Mouse (Mus musculus) MEL (cell line): ENCODE measurements around the gene Cemip. TPM values are rescaled to one million over a fixed set of nuclear protein-coding genes. Genes with fewer than 3 reads are reported as not detected.

Source experiments
- DNase-seq: peaks from one replicate; pipeline ENCODE4 v3.0.0; 2011; ENCODE audit warnings: low read depth, low spot score
- H3K27ac ChIP-seq: 2 replicates; pipeline ENCODE4 v1.5.1; 2012; ENCODE audit warnings: low read depth, mild to moderate bottlenecking, control low read depth, low read length, moderate library complexity; ENCODE audit not compliant: control insufficient read depth
- H3K27me3 ChIP-seq, 2 experiments: fragments of 150-350 bp in 1 of 2; sonication (generic) in 1 of 2; 2 replicates each; pipeline ENCODE4 v1.6.1; 2012; ENCODE audit warnings: low read length in 2 of 2, mild to moderate bottlenecking in 2 of 2, improper control_type of control experiment in 1 of 2, moderate library complexity in 1 of 2; ENCODE audit not compliant: insufficient read depth in 2 of 2, control insufficient read depth in 1 of 2
- H3K36me3 ChIP-seq, 2 experiments: 2 replicates each; pipeline ENCODE4 v1.6.1; 2012 to 2014; ENCODE audit warnings: low read length in 2 of 2, improper control_type of control experiment in 1 of 2, inconsistent platforms in 1 of 2, mild to moderate bottlenecking in 1 of 2; ENCODE audit not compliant: insufficient read depth in 2 of 2, control insufficient read depth in 1 of 2
- H3K4me1 ChIP-seq, 2 experiments: fragments of 150-350 bp in 1 of 2; sonication (generic) in 1 of 2; 2 replicates each; pipeline ENCODE4 v1.6.1; 2012; ENCODE audit warnings: low read length in 2 of 2, improper control_type of control experiment in 1 of 2, mild to moderate bottlenecking in 1 of 2; ENCODE audit not compliant: insufficient read depth in 2 of 2, control insufficient read depth in 1 of 2
- H3K4me3 ChIP-seq, 2 experiments: fragments of 150-350 bp in 1 of 2; sonication (generic) in 1 of 2; 2 replicates each; pipeline ENCODE4 v1.5.1; 2012; ENCODE audit warnings: low read depth in 2 of 2, low read length in 2 of 2, mild to moderate bottlenecking in 2 of 2, moderate library complexity in 2 of 2, control low read depth in 1 of 2, improper control_type of control experiment in 1 of 2; ENCODE audit not compliant: control insufficient read depth in 1 of 2, insufficient read depth in 1 of 2
- H3K79me2 ChIP-seq: 2 replicates; pipeline ENCODE4 v1.6.1; 2012; ENCODE audit warnings: mild to moderate bottlenecking, low read length, moderate library complexity; ENCODE audit not compliant: control insufficient read depth, poor library complexity, insufficient read depth
- H3K9ac ChIP-seq: 2 replicates; pipeline ENCODE4 v1.6.1; 2012; ENCODE audit warnings: low read depth, mild to moderate bottlenecking, control low read depth, low read length, moderate library complexity; ENCODE audit not compliant: control insufficient read depth, poor library complexity, severe bottlenecking
- H3K9me3 ChIP-seq: fragments of 150-350 bp; sonication (generic); replicated peaks from 2 replicates; pipeline ENCODE4 v1.6.1; 2012; ENCODE audit warnings: mild to moderate bottlenecking, low read length, improper control_type of control experiment, moderate library complexity; ENCODE audit not compliant: insufficient read depth
- BHLHE40 ChIP-seq: IDR thresholded peaks from 2 replicates; pipeline ENCODE4 v1.6.1; 2012; ENCODE audit warnings: low read depth, mild to moderate bottlenecking, inconsistent platforms, low read length, improper control_type of control experiment, borderline replicate concordance
- CHD2 ChIP-seq: IDR thresholded peaks from 2 replicates; pipeline ENCODE4 v1.6.1; 2011; ENCODE audit warnings: low read length, improper control_type of control experiment
- CTCF ChIP-seq, 3 experiments: IDR thresholded peaks in 2 of 3; conservative IDR thresholded peaks in 1 of 3; 2 replicates each; pipeline ENCODE4 v1.5.1; 2011 to 2012; ENCODE audit warnings: low read length in 3 of 3, low read depth in 2 of 3, mild to moderate bottlenecking in 2 of 3, improper control_type of control experiment in 1 of 3, inconsistent platforms in 1 of 3, mixed read lengths in 1 of 3, moderate library complexity in 1 of 3; ENCODE audit not compliant: control insufficient read depth in 1 of 3, insufficient read depth in 1 of 3, poor library complexity in 1 of 3, severe bottlenecking in 1 of 3
- E2F4 ChIP-seq: IDR thresholded peaks from 2 replicates; pipeline ENCODE4 v1.6.1; 2011; ENCODE audit warnings: low read depth, low read length, improper control_type of control experiment, borderline replicate concordance
- ELF1 ChIP-seq: IDR thresholded peaks from 2 replicates; pipeline ENCODE4 v1.6.1; 2014; ENCODE audit warnings: low read depth, mild to moderate bottlenecking, inconsistent platforms, low read length, improper control_type of control experiment, moderate library complexity
- EP300 ChIP-seq, 2 experiments: IDR thresholded peaks; 2 replicates each; pipeline ENCODE4 v1.6.1; 2011; ENCODE audit warnings: improper control_type of control experiment in 2 of 2, low read length in 2 of 2, low read depth in 1 of 2, mild to moderate bottlenecking in 1 of 2
- GABPA ChIP-seq: IDR thresholded peaks from 2 replicates; pipeline ENCODE4 v1.6.1; 2012; ENCODE audit warnings: low read depth, mild to moderate bottlenecking, inconsistent platforms, low read length, improper control_type of control experiment, moderate library complexity
- GATA1 ChIP-seq: IDR thresholded peaks from 2 replicates; pipeline ENCODE4 v1.6.1; 2011; ENCODE audit warnings: low read depth, low read length, improper control_type of control experiment
- JUND ChIP-seq: IDR thresholded peaks from 2 replicates; pipeline ENCODE4 v1.6.1; 2011; ENCODE audit warnings: low read depth, mild to moderate bottlenecking, improper control_type of control experiment, low read length
- MAFK ChIP-seq: IDR thresholded peaks from 2 replicates; pipeline ENCODE4 v1.6.1; 2011; ENCODE audit warnings: low read depth, mild to moderate bottlenecking, low read length, improper control_type of control experiment, borderline replicate concordance
- MEF2A ChIP-seq: IDR thresholded peaks from 2 replicates; pipeline ENCODE4 v1.6.1; 2014; ENCODE audit warnings: low read depth, mild to moderate bottlenecking, inconsistent platforms, low read length, improper control_type of control experiment; ENCODE audit not compliant: poor library complexity, insufficient replicate concordance, severe bottlenecking; ENCODE audit errors: extremely low read depth
- MXI1 ChIP-seq: IDR thresholded peaks from 2 replicates; pipeline ENCODE4 v1.6.1; 2011; ENCODE audit warnings: mild to moderate bottlenecking, low read depth, low read length, improper control_type of control experiment
- MYB ChIP-seq: IDR thresholded peaks from 2 replicates; pipeline ENCODE4 v1.6.1; 2011; ENCODE audit warnings: mild to moderate bottlenecking, low read depth, low read length, improper control_type of control experiment
- MYC ChIP-seq: IDR thresholded peaks from 2 replicates; pipeline ENCODE4 v1.6.1; 2011; ENCODE audit warnings: low read depth, mild to moderate bottlenecking, low read length, improper control_type of control experiment, moderate library complexity
- NELFE ChIP-seq: IDR thresholded peaks from 2 replicates; pipeline ENCODE4 v1.6.1; 2011; ENCODE audit warnings: low read depth, low read length, improper control_type of control experiment
- NRF1 ChIP-seq: IDR thresholded peaks from 2 replicates; pipeline ENCODE4 v1.6.1; 2014; ENCODE audit warnings: low read depth, mild to moderate bottlenecking, inconsistent platforms, low read length, improper control_type of control experiment, moderate library complexity; ENCODE audit not compliant: poor library complexity, insufficient read depth, severe bottlenecking
- POLR2AphosphoS2 ChIP-seq: IDR thresholded peaks from 2 replicates; pipeline ENCODE4 v1.6.1; 2011; ENCODE audit warnings: low read length, improper control_type of control experiment
- POLR2AphosphoS5 ChIP-seq: IDR thresholded peaks from 2 replicates; pipeline ENCODE4 v1.6.1; 2012; ENCODE audit warnings: low read depth, borderline replicate concordance, mild to moderate bottlenecking, inconsistent platforms, low read length, moderate library complexity, mixed read lengths
- RAD21 ChIP-seq: IDR thresholded peaks from 2 replicates; pipeline ENCODE4 v1.6.1; 2011; ENCODE audit warnings: mild to moderate bottlenecking, low read depth, low read length, improper control_type of control experiment
- RCOR1 ChIP-seq: IDR thresholded peaks from 2 replicates; pipeline ENCODE4 v1.6.1; 2012; ENCODE audit warnings: low read depth, mild to moderate bottlenecking, inconsistent platforms, low read length, improper control_type of control experiment
- TAL1 ChIP-seq: IDR thresholded peaks from 2 replicates; pipeline ENCODE4 v1.6.1; 2012; ENCODE audit warnings: mild to moderate bottlenecking, inconsistent platforms, low read length, moderate library complexity, mixed read lengths
- TBP ChIP-seq: IDR thresholded peaks from 2 replicates; pipeline ENCODE4 v1.8.0; 2011; ENCODE audit warnings: low read depth, low read length, improper control_type of control experiment
- TCF12 ChIP-seq: IDR thresholded peaks from 2 replicates; pipeline ENCODE4 v1.6.1; 2014; ENCODE audit warnings: low read depth, mild to moderate bottlenecking, inconsistent platforms, low read length, improper control_type of control experiment, moderate library complexity
- UBTF ChIP-seq: IDR thresholded peaks from 2 replicates; pipeline ENCODE4 v1.6.1; 2012; ENCODE audit warnings: low read depth, mild to moderate bottlenecking, inconsistent platforms, low read length, improper control_type of control experiment, moderate library complexity, borderline replicate concordance; ENCODE audit not compliant: insufficient read depth
- USF2 ChIP-seq, 2 experiments: IDR thresholded peaks; 2 replicates each; pipeline ENCODE4 v1.6.1; 2011 to 2012; ENCODE audit warnings: improper control_type of control experiment in 2 of 2, low read length in 2 of 2, borderline replicate concordance in 1 of 2, inconsistent platforms in 1 of 2, low read depth in 1 of 2, mild to moderate bottlenecking in 1 of 2; ENCODE audit not compliant: insufficient read depth in 1 of 2
- ZC3H11A ChIP-seq: IDR thresholded peaks from 2 replicates; pipeline ENCODE4 v1.6.1; 2012; ENCODE audit warnings: low read depth, mild to moderate bottlenecking, inconsistent platforms, low read length, improper control_type of control experiment
- ZMIZ1 ChIP-seq: IDR thresholded peaks from 2 replicates; pipeline ENCODE4 v1.6.1; 2012; ENCODE audit warnings: low read depth, mild to moderate bottlenecking, inconsistent platforms, low read length, improper control_type of control experiment, moderate library complexity
- polyA plus RNA-seq, 2 experiments: library from polyadenylated mRNA; stranded (reverse) in 1 of 2; unstranded in 1 of 2; fragments of >175 nt in 1 of 2; fragments of >200 nt in 1 of 2; gene quantifications; 2 replicates each; pipeline versions ENCODE4 v1.2.1 to v1.2.4; 2012; ENCODE audit warnings: low replicate concordance in 2 of 2, low read depth in 1 of 2; ENCODE audit not compliant: insufficient read length in 2 of 2, insufficient read depth in 1 of 2, missing spikeins in 1 of 2
- total RNA-seq: library from RNA; depleted of rRNA; stranded (reverse); fragments of 300-350 nt; gene quantifications from 2 replicates; pipeline ENCODE4 v1.2.3, GENCODE M21; 2012

Gene Cemip
- total and polyA plus RNA-seq, 3 experiments = not detected

DNA sequence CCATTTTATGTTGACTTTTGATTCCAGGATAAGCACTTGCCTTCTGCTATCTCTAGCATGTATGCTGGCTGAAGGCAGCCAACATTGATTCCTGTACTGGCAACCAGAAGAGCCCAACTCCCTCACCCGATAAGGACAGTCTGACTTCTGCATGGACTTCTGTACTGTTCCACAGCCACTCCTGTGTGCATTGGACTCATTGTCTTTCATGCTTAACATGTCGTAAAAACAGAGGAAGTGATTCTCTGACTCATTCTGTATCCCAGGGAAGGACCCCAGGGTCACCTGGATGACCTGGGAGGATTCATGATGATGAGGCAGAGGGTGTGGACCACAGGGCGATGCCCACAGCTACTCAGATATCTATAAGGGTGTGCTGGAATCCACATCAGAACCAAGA is 63.8 kb downstream of the Cemip start:
- H3K79me2 ChIP-seq = no peaks in the 10 kb centered on the region
- no peaks in the 10 kb centered on the region for H3K9me3 ChIP-seq
- H3K36me3 ChIP-seq = no peaks in the 10 kb centered on the region
- H3K27me3 ChIP-seq = no peaks in the 10 kb centered on the region
- H3K9ac ChIP-seq = no peak overlapping the region
- H3K4me1 ChIP-seq = no peaks in the 10 kb centered on the region
- H3K27ac ChIP-seq = no peak overlapping the region
- no peak for DNase-seq
- no peak for TF ChIP-seq ZC3H11A
- TF ChIP-seq GATA1 = no peak
- no peak for TF ChIP-seq E2F4
- no peak overlapping the region for H3K4me3 ChIP-seq

GRCm38 (mm10) chr7:84019381-84019780 is 66.9 kb downstream of the Cemip start:
- H3K27me3 ChIP-seq = no peaks in the 10 kb centered on the region
- H3K27ac ChIP-seq = no peak overlapping the region

GRCm38 (mm10) chr7:84018291-84019266 is 67.7 kb downstream of the Cemip start:
- H3K27ac ChIP-seq = no peak overlapping the region
- H3K79me2 ChIP-seq = no peaks in the 10 kb centered on the region
- no peaks in the 10 kb centered on the region for H3K27me3 ChIP-seq
- no peaks in the 10 kb centered on the region for H3K9me3 ChIP-seq
- H3K9ac ChIP-seq = no peak overlapping the region
- H3K4me1 ChIP-seq = no peaks in the 10 kb centered on the region
- DNase-seq = no peak
- TF ChIP-seq MAFK (no peak), MYB (no peak), ELF1 (no peak), BHLHE40 (no peak), ZMIZ1 (no peak), NELFE (no peak), POLR2AphosphoS5 (no peak), USF2 (IDR thresholded peaks at IDR 0.05; ENCODE audit: borderline replicate concordance in 1 of 2, insufficient read depth in 1 of 2, low read depth in 1 of 2, low read length in 2 of 2) (no peak), MXI1 (no peak), TBP (no peak), RCOR1 (no peak), CHD2 (no peak), MYC (no peak), UBTF (no peak), MEF2A (no peak)
- H3K4me3 ChIP-seq = no peak overlapping the region
- H3K36me3 ChIP-seq = no peaks in the 10 kb centered on the region

More at GRCm38 (mm10) chr7:84019381-84019780, 66.9 kb downstream of the Cemip start:
- TF ChIP-seq GABPA = no peak
- no peak for TF ChIP-seq ZMIZ1
- no peak for TF ChIP-seq CHD2
- TF ChIP-seq JUND = no peak
- no peak for TF ChIP-seq POLR2AphosphoS2
- no peak for TF ChIP-seq RAD21
- no peak for TF ChIP-seq CTCF (IDR thresholded peaks at IDR 0.05 in 2 of 3, conservative IDR thresholded peaks at IDR 0.05 in 1 of 3; ENCODE audit: control insufficient read depth in 1 of 3, insufficient read depth in 1 of 3, low read depth in 2 of 3, low read length in 3 of 3, poor library complexity in 1 of 3, severe bottlenecking in 1 of 3)
- no peak for TF ChIP-seq E2F4
- TF ChIP-seq TCF12 = no peak
- TF ChIP-seq EP300 (IDR thresholded peaks at IDR 0.05; ENCODE audit: low read depth in 1 of 2, low read length in 2 of 2) = no peak
- TF ChIP-seq TAL1 = no peak
- TF ChIP-seq MYC = no peak
- TF ChIP-seq MAFK = no peak
- TF ChIP-seq NRF1 = no peak
- no peak for TF ChIP-seq POLR2AphosphoS5
- Histone ChIP-seq H3K36me3 (no peaks in the 10 kb centered on the region), H3K9ac (no peak overlapping the region), H3K79me2 (no peaks in the 10 kb centered on the region), H3K4me3 (no peak overlapping the region), H3K9me3 (no peaks in the 10 kb centered on the region), H3K4me1 (no peaks in the 10 kb centered on the region)
- no peak for DNase-seq
